Mouse (Mus musculus): ENCODE measurements around the gene Ltbp2. TPM values are rescaled to one million over a fixed set of nuclear protein-coding genes. Genes with fewer than 3 reads are reported as not detected.

Gene Ltbp2
- polyA plus RNA-seq, 1 experiment from 2014 or later: 0.09 TPM

DNA sequence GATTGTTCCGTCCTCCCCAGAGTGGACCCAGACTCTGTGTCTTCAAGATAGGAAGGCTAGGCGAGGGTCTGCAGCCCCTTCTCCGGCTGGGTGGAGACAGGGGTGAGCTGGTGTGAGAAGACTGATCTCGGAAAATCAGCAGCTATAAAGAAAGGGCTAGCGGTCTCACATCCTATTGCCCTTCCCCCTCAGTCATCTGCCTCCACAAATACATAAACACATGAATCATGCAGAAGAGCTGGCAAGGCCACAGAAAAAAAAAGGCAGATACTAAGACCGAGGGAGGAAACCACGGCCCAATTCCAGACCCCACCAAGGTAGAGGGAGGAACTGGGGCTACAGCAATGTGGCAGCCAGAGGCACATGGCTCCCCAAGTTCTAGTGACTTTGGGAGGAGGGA, 11.5 kb downstream of the Ltbp2 start:
- H3K4me2 ChIP-seq (replicated peaks; ENCODE audit: low read depth, low read length): no peak overlapping the region
- 83% methylated on average over 7 of the region's 7 CpGs for WGBS
- no peaks in the 10 kb centered on the region for H3K27me3 ChIP-seq (ENCODE audit: control insufficient read depth, insufficient read depth, low read length)
- no peak for DNase-seq (ENCODE audit: low spot score)
- no peaks in the 10 kb centered on the region for H3K4me1 ChIP-seq (replicated peaks; ENCODE audit: control insufficient read depth, insufficient read depth, low read length)
- no peaks in the 10 kb centered on the region for H3K36me3 ChIP-seq (ENCODE audit: control insufficient read depth, insufficient read depth, low read length)
- no peak overlapping the region for H3K9ac ChIP-seq (ENCODE audit: low read depth, low read length)
- H3K9me3 ChIP-seq (ENCODE audit: control insufficient read depth, low read length): no peaks in the 10 kb centered on the region
- ATAC-seq (ENCODE audit: low FRiP score): no peak
- H3K27ac ChIP-seq (ENCODE audit: low read depth, low read length): no peak overlapping the region
- no peak overlapping the region for H3K4me3 ChIP-seq (ENCODE audit: low read depth, low read length)

DNA sequence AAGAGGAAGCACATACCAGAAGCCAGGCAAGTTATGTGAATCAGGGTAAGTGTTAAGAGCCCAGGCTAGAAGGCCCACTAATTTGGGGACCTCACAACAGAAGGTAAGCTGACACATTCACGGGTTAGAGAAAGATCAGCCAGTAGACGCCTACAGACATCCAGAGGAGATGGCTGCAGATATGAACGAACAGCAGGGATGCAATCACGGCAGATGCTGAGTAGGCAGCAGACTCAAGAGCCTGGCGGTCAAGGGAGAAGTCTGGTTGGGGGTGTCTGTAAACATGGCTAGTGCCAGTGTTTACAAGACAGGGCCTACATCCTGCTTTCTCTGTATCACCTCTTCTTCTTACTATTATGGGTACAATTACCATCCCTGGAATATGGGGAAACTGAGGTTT, 13.1 kb downstream of the Ltbp2 start:
- Histone ChIP-seq H3K4me1 (replicated peaks; ENCODE audit: control insufficient read depth, insufficient read depth, low read length) (no peaks in the 10 kb centered on the region), H3K4me2 (replicated peaks; ENCODE audit: low read depth, low read length) (no peak overlapping the region), H3K4me3 (ENCODE audit: low read depth, low read length) (no peak overlapping the region), H3K9me3 (ENCODE audit: control insufficient read depth, low read length) (no peaks in the 10 kb centered on the region), H3K36me3 (ENCODE audit: control insufficient read depth, insufficient read depth, low read length) (no peaks in the 10 kb centered on the region), H3K9ac (ENCODE audit: low read depth, low read length) (no peak overlapping the region), H3K27ac (ENCODE audit: low read depth, low read length) (no peak overlapping the region), H3K27me3 (ENCODE audit: control insufficient read depth, insufficient read depth, low read length) (no peaks in the 10 kb centered on the region)
- ATAC-seq (ENCODE audit: low FRiP score) (no peak), DNase-seq (ENCODE audit: low spot score) (no peak)
- 87% methylated on average over 5 of the region's 5 CpGs for WGBS

DNA sequence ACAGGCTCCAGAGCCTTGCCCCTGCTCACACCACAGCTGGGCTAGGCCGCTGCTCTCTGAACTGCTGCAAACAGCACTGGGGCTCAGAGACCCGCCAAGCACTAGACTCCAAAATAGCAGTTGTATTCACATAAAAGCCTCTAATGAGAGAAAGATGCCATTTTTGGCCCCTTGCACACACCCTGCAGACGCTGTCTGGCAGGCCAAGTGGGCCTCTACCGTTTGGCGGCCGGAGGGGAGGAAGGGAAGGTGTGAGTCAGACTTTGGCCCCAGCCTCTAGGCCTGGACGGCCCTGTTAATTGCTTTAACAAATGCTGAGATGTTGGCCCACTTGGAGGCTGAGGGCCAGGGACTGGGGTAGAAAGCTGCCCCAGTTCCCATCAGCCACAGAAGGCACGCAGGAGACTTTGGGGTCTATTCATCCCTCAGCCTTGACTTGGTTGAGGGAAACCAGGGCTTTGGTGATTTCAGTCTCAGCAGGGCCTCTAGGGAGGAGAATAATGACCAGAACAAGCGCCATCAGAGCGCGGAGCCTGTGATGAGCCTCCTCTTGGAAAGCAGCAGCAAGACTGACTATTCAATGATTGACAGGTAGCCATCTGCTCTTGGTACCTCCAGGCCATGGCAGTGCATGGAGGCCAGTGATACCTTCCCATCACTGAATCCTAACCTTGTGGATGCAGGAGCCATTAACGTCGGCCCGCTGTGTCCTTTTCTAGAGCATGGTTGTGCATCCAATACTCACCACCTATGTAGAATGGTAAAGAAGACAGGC, 14.0 kb downstream of the Ltbp2 start:
- Histone ChIP-seq H3K36me3 (ENCODE audit: control insufficient read depth, insufficient read depth, low read length) (no peaks in the 10 kb centered on the region), H3K9me3 (ENCODE audit: control insufficient read depth, low read length) (no peaks in the 10 kb centered on the region), H3K4me2 (replicated peaks; ENCODE audit: low read depth, low read length) (no peak overlapping the region), H3K27ac (ENCODE audit: low read depth, low read length) (no peak overlapping the region), H3K4me3 (ENCODE audit: low read depth, low read length) (no peak overlapping the region), H3K9ac (ENCODE audit: low read depth, low read length) (no peak overlapping the region), H3K4me1 (replicated peaks; ENCODE audit: control insufficient read depth, insufficient read depth, low read length) (no peaks in the 10 kb centered on the region), H3K27me3 (ENCODE audit: control insufficient read depth, insufficient read depth, low read length) (no peaks in the 10 kb centered on the region)
- ATAC-seq (ENCODE audit: low FRiP score): no peak
- DNase-seq (ENCODE audit: low spot score): no peak
- 87% methylated on average over 14 of the region's 14 CpGs for WGBS

DNA sequence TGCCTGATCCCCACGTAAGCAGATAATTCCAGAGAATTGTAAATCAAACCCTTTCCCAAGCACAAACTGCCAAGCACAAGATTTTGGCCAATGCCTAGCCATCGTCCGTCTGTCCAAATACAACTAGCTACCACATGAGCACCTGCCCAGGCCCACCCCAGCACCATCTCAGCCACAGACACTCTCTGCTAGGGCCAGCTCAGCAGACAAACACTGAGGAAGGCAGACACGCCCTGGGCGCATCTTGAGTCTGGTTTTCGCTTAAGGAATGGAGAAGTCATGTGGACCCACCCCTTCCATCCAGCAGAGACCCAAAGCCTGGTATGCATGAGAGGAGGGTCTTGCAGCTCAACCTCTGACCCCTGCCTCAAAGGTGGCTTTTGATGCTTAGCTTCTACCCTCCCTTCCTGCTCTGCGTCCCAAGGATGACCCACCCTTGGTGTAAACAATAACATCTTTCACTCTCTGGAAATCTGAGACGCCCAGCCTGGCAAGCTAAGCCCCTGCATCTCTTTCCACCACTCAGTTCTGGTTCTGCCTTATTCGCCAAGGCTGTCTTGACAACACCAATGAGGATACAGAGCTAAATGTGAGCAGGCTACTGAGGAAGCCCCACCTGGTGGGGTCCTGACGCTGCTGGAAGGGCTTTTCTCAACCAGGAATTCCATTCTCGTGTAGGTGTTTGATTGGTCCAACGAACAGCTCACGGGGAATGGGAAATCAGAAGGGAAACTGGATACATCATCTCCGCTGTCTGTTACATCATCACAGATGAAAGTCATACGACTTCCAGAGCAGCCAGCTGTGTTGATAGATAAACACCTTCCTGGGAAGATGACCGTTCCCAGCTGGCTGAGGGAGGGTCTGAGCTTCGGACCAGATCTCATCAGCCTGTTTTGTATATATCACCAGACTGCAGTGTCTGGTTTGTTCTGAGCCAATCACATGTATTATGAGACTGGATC, 17.9 kb downstream of the Ltbp2 start:
- H3K36me3 ChIP-seq (ENCODE audit: control insufficient read depth, insufficient read depth, low read length): no peaks in the 10 kb centered on the region
- H3K9ac ChIP-seq (ENCODE audit: low read depth, low read length): no peak overlapping the region
- H3K9me3 ChIP-seq (ENCODE audit: control insufficient read depth, low read length): no peaks in the 10 kb centered on the region
- H3K27ac ChIP-seq (ENCODE audit: low read depth, low read length): no peak overlapping the region
- ATAC-seq (ENCODE audit: low FRiP score) (no peak), DNase-seq (ENCODE audit: low spot score) (peak; percentile 3)
- H3K27me3 ChIP-seq (ENCODE audit: control insufficient read depth, insufficient read depth, low read length): no peaks in the 10 kb centered on the region
- no peak overlapping the region for H3K4me2 ChIP-seq (replicated peaks; ENCODE audit: low read depth, low read length)
- WGBS: 60% methylated on average over 17 of the region's 17 CpGs
- H3K4me1 ChIP-seq (replicated peaks; ENCODE audit: control insufficient read depth, insufficient read depth, low read length): no peaks in the 10 kb centered on the region
- H3K4me3 ChIP-seq (ENCODE audit: low read depth, low read length): no peak overlapping the region

DNA sequence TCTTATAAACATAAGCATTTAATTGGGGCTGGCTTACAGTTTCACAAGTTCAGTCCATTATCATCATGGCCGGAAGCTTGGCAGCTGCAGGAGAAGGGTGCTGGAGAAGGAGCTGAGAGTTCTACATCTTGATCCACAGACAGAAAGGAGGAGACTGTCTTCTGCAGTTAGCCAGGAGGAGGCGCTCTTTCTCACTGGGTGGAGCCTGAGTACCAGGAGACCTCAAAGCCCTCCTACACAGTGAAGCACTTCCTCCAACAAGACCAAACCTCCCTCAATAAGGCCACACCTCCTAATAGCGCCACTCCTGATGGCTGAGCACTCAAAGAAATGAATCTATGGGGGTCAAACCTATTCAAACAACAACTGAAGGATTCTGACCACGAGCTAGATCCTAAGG, 18.6 kb downstream of the Ltbp2 start:
- Histone ChIP-seq H3K27me3 (ENCODE audit: control insufficient read depth, insufficient read depth, low read length) (no peaks in the 10 kb centered on the region), H3K4me1 (replicated peaks; ENCODE audit: control insufficient read depth, insufficient read depth, low read length) (no peaks in the 10 kb centered on the region), H3K36me3 (ENCODE audit: control insufficient read depth, insufficient read depth, low read length) (no peaks in the 10 kb centered on the region), H3K9ac (ENCODE audit: low read depth, low read length) (no peak overlapping the region), H3K9me3 (ENCODE audit: control insufficient read depth, low read length) (no peaks in the 10 kb centered on the region), H3K4me3 (ENCODE audit: low read depth, low read length) (no peak overlapping the region), H3K27ac (ENCODE audit: low read depth, low read length) (no peak overlapping the region), H3K4me2 (replicated peaks; ENCODE audit: low read depth, low read length) (no peak overlapping the region)
- 73% methylated on average over 4 of the region's 4 CpGs for WGBS
- ATAC-seq (ENCODE audit: low FRiP score): no peak
- peak; percentile 10 for DNase-seq (ENCODE audit: low spot score)

DNA sequence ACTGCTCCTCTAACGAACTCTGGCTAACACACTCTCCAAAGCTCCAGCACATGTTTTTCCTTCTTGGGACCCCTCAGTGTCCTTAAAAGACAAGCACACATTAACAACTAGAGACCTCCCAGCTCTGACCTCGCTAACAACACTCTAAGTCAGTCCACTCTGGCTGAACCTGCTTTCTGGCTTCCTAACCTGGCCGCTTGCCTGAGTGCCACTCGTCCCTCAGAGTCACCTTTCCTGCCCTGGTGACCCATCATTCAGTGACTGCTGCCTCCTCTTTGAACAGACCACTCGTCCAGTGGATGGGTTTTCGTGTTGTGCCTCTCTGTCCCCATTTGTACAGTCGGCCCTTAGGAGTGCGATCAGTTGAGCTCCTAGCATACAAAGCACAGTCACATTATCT, 19.8 kb downstream of the Ltbp2 start:
- no peaks in the 10 kb centered on the region for H3K9me3 ChIP-seq (ENCODE audit: control insufficient read depth, low read length)
- 82% methylated on average over 8 of the region's 8 CpGs for WGBS
- H3K4me2 ChIP-seq (replicated peaks; ENCODE audit: low read depth, low read length): no peak overlapping the region
- ATAC-seq (ENCODE audit: low FRiP score) (no peak), DNase-seq (ENCODE audit: low spot score) (no peak)
- no peak overlapping the region for H3K27ac ChIP-seq (ENCODE audit: low read depth, low read length)
- no peak overlapping the region for H3K4me3 ChIP-seq (ENCODE audit: low read depth, low read length)
- no peak overlapping the region for H3K9ac ChIP-seq (ENCODE audit: low read depth, low read length)
- H3K4me1 ChIP-seq (replicated peaks; ENCODE audit: control insufficient read depth, insufficient read depth, low read length): no peaks in the 10 kb centered on the region
- H3K36me3 ChIP-seq (ENCODE audit: control insufficient read depth, insufficient read depth, low read length): no peaks in the 10 kb centered on the region
- no peaks in the 10 kb centered on the region for H3K27me3 ChIP-seq (ENCODE audit: control insufficient read depth, insufficient read depth, low read length)

DNA sequence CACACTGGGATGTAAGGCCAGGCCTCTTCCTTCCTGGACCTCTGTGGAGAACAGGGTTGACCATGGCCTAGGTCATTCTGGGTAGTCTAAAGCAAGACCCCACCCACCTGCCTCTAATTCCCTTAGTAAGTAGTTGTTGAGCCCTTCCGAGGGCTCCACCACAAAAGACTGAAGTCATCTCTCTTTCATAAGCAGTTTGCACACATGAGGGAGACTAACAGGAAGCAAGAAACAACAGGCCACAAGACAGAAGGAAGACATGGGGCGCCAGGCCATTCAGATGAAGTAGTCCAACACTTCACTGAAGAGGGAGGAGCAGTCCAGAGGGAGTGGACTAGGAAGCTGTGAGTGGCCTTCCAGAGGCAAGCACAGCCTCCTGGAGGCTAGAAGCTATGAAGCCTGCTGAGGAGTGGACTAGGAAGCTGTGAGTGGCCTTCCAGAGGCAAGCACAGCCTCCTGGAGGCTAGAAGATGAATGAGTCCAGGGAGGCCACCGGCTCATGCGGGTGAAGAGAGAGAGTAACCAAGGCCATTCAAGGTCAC, 21.2 kb downstream of the Ltbp2 start:
- no peaks in the 10 kb centered on the region for H3K9me3 ChIP-seq (ENCODE audit: control insufficient read depth, low read length)
- H3K27ac ChIP-seq (ENCODE audit: low read depth, low read length): no peak overlapping the region
- H3K4me3 ChIP-seq (ENCODE audit: low read depth, low read length): no peak overlapping the region
- no peaks in the 10 kb centered on the region for H3K27me3 ChIP-seq (ENCODE audit: control insufficient read depth, insufficient read depth, low read length)
- H3K36me3 ChIP-seq (ENCODE audit: control insufficient read depth, insufficient read depth, low read length): no peaks in the 10 kb centered on the region
- ATAC-seq (ENCODE audit: low FRiP score): no peak
- 91% methylated on average over 4 of the region's 4 CpGs for WGBS
- no peak overlapping the region for H3K9ac ChIP-seq (ENCODE audit: low read depth, low read length)
- no peak for DNase-seq (ENCODE audit: low spot score)
- H3K4me1 ChIP-seq (replicated peaks; ENCODE audit: control insufficient read depth, insufficient read depth, low read length): no peaks in the 10 kb centered on the region
- H3K4me2 ChIP-seq (replicated peaks; ENCODE audit: low read depth, low read length): no peak overlapping the region

DNA sequence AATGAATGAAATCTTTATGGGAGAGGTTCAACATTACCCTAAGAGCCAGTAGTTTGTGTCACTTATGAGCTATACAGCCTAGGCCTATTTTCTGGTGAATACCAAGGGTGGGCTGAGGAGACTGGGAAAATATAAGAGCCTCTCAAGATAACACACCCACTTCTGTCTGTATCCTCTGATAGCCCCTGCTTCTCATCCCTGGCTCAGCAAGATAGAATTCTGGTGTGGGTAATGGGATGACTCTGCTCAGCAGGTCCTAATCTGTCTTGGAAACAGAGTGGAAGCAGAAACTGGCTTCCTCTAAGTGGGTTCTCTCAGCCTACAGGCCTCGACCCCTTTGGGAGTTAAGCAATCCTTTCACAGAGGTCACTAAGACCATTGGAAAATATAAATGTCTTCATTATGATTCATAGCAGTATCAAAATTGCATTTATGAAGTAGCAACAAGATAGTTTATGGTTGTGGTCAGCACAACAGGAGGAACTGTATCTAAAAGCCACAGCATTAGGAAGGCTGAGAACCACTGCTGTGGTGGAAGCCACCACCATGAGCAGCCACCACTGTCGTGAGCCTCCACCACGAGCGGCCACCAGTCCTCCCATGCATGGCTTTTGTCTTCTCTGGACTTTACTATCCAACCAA, 21.8 kb downstream of the Ltbp2 start:
- Histone ChIP-seq H3K27ac (ENCODE audit: low read depth, low read length) (no peak overlapping the region), H3K4me2 (replicated peaks; ENCODE audit: low read depth, low read length) (no peak overlapping the region), H3K4me3 (ENCODE audit: low read depth, low read length) (no peak overlapping the region), H3K9me3 (ENCODE audit: control insufficient read depth, low read length) (no peaks in the 10 kb centered on the region), H3K9ac (ENCODE audit: low read depth, low read length) (no peak overlapping the region), H3K27me3 (ENCODE audit: control insufficient read depth, insufficient read depth, low read length) (no peaks in the 10 kb centered on the region), H3K4me1 (replicated peaks; ENCODE audit: control insufficient read depth, insufficient read depth, low read length) (no peaks in the 10 kb centered on the region), H3K36me3 (ENCODE audit: control insufficient read depth, insufficient read depth, low read length) (no peaks in the 10 kb centered on the region)
- no peak for ATAC-seq (ENCODE audit: low FRiP score)
- WGBS: 93% methylated on average over 4 of the region's 4 CpGs
- no peak for DNase-seq (ENCODE audit: low spot score)
